In genomic region chr3:38131176-38131886, GRCm38 (mm10) we compare ENCODE assay signal across 19 mouse cellular contexts.
A peak's percentile ranks its signal among the peaks of the same experiment; 100 is the strongest.
DNase-seq lines count a peak whose midpoint lies in the region; ATAC-seq lines count a peak whose summit lies in the region.
"Had no signal": no experiment of that assay in that cellular context is flagged by ENCODE, and none has a peak within 500 bp of the region (broad histone marks: within the 10 kb centered on the region; RNA-seq: fewer than 3 reads in every experiment).

No protein-coding gene starts in this region.

- H3K4me1 ChIP-seq in heart, embryonic 12.5 days (replicated peaks), result peaks cover 11% of the 10 kb centered on the region; the same call in 1 of the 2 replicates
- H3K4me1 ChIP-seq in hindbrain, embryonic 14.5 days (replicated peaks; ENCODE audit: control insufficient read depth, insufficient read depth, low read length), result no peaks in the 10 kb centered on the region
- H3K4me1 ChIP-seq: embryonic facial prominence, embryonic 12.5 days; forebrain, embryonic 13.5 days; hindbrain, embryonic 13.5 days; liver, embryonic 12.5 days; midbrain, embryonic 10.5 days had no signal

- no peak overlapping the region for H3K4me2 ChIP-seq in heart, embryonic 12.5 days
- no peak overlapping the region for H3K4me2 ChIP-seq in hindbrain, embryonic 14.5 days (replicated peaks)
- H3K4me2 ChIP-seq: embryonic facial prominence, embryonic 12.5 days; forebrain, embryonic 13.5 days; heart, embryonic 15.5 days; hindbrain, embryonic 13.5 days; liver, embryonic 12.5 days had no signal

- H3K9me3 ChIP-seq in heart, embryonic 12.5 days (replicated peaks), result no peaks in the 10 kb centered on the region
- H3K9me3 ChIP-seq in hindbrain, embryonic 14.5 days (ENCODE audit: control insufficient read depth, low read length), result no peaks in the 10 kb centered on the region
- H3K9me3 ChIP-seq: embryonic facial prominence, embryonic 12.5 days; forebrain, embryonic 13.5 days; G1E; heart, embryonic 15.5 days; hindbrain, embryonic 13.5 days; liver, embryonic 12.5 days; midbrain, embryonic 10.5 days had no signal

- H3K36me3 ChIP-seq in heart, embryonic 12.5 days, result no peaks in the 10 kb centered on the region
- no peaks in the 10 kb centered on the region for H3K36me3 ChIP-seq in hindbrain, embryonic 14.5 days (replicated peaks; ENCODE audit: control insufficient read depth, insufficient read depth)
- H3K36me3 ChIP-seq: embryonic facial prominence, embryonic 12.5 days; G1E; heart, embryonic 15.5 days; hindbrain, embryonic 13.5 days; liver, embryonic 12.5 days; midbrain, embryonic 10.5 days had no signal

- no peak overlapping the region for H3K27ac ChIP-seq in heart, embryonic 12.5 days (ENCODE audit: poor library complexity, severe bottlenecking)
- H3K27ac ChIP-seq in hindbrain, embryonic 14.5 days, result no peak overlapping the region
- H3K27ac ChIP-seq: embryonic facial prominence, embryonic 12.5 days; forebrain, embryonic 13.5 days; heart, embryonic 15.5 days; hindbrain, embryonic 13.5 days; liver, embryonic 12.5 days; midbrain, embryonic 10.5 days had no signal

- H3K27me3 ChIP-seq in heart, embryonic 12.5 days (replicated peaks), result no peaks in the 10 kb centered on the region
- H3K27me3 ChIP-seq in hindbrain, embryonic 14.5 days (ENCODE audit: control insufficient read depth, insufficient read depth, low read length), result no peaks in the 10 kb centered on the region
- H3K27me3 ChIP-seq: embryonic facial prominence, embryonic 12.5 days; forebrain, embryonic 13.5 days; heart, embryonic 15.5 days; hindbrain, embryonic 13.5 days; liver, embryonic 12.5 days had no signal

- 87% methylated on average over 12 of the region's 12 CpGs for WGBS in heart, embryonic 12.5 days
- 91% methylated on average over 12 of the region's 12 CpGs for WGBS in hindbrain, embryonic 14.5 days

- no peak overlapping the region for H3K4me3 ChIP-seq in heart, embryonic 12.5 days
- no peak overlapping the region for H3K4me3 ChIP-seq in hindbrain, embryonic 14.5 days (replicated peaks; ENCODE audit: low read length)
- H3K4me3 ChIP-seq: embryonic facial prominence, embryonic 12.5 days; forebrain, embryonic 13.5 days; heart, embryonic 15.5 days; hindbrain, embryonic 13.5 days; liver, embryonic 12.5 days; midbrain, embryonic 10.5 days had no signal

- ATAC-seq in heart, embryonic 12.5 days (ENCODE audit: insufficient number of reproducible peaks, low FRiP score), result no peak
- ATAC-seq in hindbrain, embryonic 14.5 days (ENCODE audit: low FRiP score), result no peak
- no peak for ATAC-seq in CD4-positive, CD25-positive, alpha-beta regulatory T cell, adult 4 months
- ATAC-seq: activated CD4-positive, CD25-positive, alpha-beta regulatory T cell, adult 4 months; forebrain, embryonic 13.5 days; liver, embryonic 12.5 days had no signal

- H3K9ac ChIP-seq in heart, embryonic 12.5 days, result no peak overlapping the region
- H3K9ac ChIP-seq in hindbrain, embryonic 14.5 days, result no peak overlapping the region
- H3K9ac ChIP-seq: embryonic facial prominence, embryonic 12.5 days; forebrain, embryonic 13.5 days; heart, embryonic 15.5 days; hindbrain, embryonic 13.5 days; liver, embryonic 12.5 days had no signal

- peak; percentile 90 for DNase-seq in heart, adult 11 months
- DNase-seq in thymus, postnatal 25 days, result peak; percentile 7
- no peak for DNase-seq in thymus, postnatal 10 days (ENCODE audit: low spot score in 2 of 2)
- DNase-seq in kidney, postnatal 25 days, result peak; percentile 35 to 63
- DNase-seq in hindbrain, embryonic 14.5 days (ENCODE audit: low spot score), result no peak
- no peak for DNase-seq in embryo, embryonic 10.5 days (ENCODE audit: low spot score)
- DNase-seq: cerebellum, adult 11 months; cerebellum, postnatal 36 days; right cerebral cortex, postnatal 14 days had no signal

Comparison
In these comparisons a context has a peak if more than half of its experiments do, and no peak if none do; other contexts are left out.
1. DNase-seq: peak in heart, adult 11 months (single experiment), thymus, postnatal 25 days (single experiment) and kidney, postnatal 25 days (2 of 2); none in thymus, postnatal 10 days (0 of 2), hindbrain, embryonic 14.5 days (single experiment) and embryo, embryonic 10.5 days (single experiment).